Mouse (Mus musculus): Measurements from ENCODE around the gene Ppm1a. TPM values are rescaled to one million over a fixed set of nuclear protein-coding genes. Genes with fewer than 3 reads are reported as not detected.
"Not testable (repeated sequence)": the region's sequence is repeated elsewhere in the genome, so short reads cannot be mapped to it uniquely, and the experiment has no call there.

Ppm1a gene
- total RNA-seq, 2 experiments from 2014 or later: 234 to 247 TPM

- DNase-seq: no peak
- intact Hi-C loops (cut with DNase I): no loop called here
These were observed 4.0 kb downstream of the Ppm1a start for GRCm38 (mm10) chr12:72761230-72761648.

DNA sequence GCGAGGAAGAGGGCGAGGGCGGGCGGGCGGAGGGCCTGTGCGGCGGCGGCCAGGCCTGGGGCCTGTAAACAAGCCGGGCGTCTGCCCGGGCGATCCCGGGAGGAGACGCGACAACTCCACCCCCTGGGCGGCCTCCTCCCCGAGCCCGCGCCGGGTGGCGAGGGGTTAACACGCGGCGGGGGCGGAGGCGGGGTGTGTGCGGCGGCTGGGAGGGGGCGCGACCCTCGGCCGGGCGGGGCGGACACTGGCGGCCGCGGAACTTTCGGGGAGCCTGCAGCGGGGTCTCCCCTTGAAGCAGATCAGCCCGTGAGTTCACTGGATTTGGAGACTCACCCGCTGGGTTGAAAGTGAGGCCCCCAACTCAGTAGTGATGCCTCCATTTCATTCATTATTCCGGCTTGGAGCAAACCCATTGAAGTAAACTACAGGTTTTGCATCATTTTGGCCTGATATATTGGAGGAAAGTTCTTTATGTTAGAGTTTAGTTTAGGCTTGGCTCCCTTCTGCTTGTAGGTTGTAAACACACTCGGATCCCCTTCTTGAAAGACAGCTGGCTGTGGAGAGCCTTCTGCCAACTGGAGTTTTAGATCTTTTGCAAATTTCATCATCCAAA lies 4.5 kb downstream of the Ppm1a start:
- intact Hi-C loops (cut with DNase I): no loop called here
- DNase-seq: peak; percentile 65

DNA sequence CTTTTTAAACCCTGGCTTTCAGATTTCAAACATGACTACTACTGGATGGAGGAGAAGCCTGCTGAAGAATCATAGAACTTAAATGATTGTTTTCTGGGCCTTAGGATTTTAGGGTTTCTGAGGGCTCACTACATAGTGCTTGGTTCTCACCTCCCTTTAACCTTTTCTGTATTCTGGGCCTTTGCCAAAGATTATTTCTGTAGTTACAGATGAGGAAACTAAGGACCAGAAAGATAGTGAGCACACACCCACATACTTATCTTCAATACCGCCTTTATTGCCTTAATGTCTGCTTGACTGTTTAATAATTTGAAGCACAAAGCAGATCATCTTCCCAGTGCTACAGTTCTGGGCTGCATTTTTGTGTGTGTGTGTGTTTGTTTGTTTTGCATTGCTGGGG lies 5.2 kb downstream of the Ppm1a start:
- DNase-seq: no peak
- intact Hi-C loops (cut with DNase I): no loop called here

DNA sequence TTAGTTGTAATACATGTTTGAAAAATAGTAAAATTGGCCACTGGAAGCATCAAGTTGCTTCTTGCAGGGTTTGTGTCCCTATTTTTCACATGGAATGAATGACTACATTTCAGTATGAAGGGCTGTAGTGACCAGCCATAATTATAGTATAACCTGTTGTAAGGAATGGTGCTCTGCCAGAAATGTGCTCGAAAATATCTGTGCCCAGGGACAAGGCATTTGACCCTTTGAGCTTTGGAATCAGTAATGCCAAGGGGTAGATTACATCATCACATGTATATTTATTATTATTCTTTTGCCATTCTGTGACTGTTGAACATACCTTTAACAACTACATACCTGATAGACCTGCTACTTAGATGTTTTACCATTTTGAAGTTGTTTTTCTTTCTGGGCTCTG lies 5.9 kb downstream of the Ppm1a start:
- DNase-seq: no peak
- intact Hi-C loops (cut with DNase I): no loop called here

DNA sequence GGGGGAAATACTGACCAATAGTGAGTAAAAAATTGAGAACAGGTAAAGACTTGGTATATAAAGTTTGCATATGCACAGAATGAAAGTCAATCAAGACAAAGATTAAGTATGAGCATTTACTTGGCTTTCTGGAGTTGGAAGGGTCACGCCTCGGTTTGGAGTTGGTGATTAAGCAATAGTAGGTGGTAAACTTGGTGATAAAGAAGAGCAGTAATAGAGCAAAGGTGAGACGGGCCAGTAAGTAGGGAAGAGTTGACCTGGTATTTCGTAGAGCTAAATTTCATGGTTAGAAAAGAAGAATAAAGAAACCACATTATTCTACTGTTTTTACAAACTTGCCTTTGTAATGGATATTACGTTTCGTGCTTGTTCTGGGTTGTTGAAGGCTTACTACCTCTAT lies 10.6 kb downstream of the Ppm1a start:
- DNase-seq: no peak
- intact Hi-C loops (cut with DNase I): no loop called here

- DNase-seq: no peak
- intact Hi-C loops (cut with DNase I): no loop called here
These were observed 11.0 kb downstream of the Ppm1a start for GRCm38 (mm10) chr12:72768230-72768629.

DNA sequence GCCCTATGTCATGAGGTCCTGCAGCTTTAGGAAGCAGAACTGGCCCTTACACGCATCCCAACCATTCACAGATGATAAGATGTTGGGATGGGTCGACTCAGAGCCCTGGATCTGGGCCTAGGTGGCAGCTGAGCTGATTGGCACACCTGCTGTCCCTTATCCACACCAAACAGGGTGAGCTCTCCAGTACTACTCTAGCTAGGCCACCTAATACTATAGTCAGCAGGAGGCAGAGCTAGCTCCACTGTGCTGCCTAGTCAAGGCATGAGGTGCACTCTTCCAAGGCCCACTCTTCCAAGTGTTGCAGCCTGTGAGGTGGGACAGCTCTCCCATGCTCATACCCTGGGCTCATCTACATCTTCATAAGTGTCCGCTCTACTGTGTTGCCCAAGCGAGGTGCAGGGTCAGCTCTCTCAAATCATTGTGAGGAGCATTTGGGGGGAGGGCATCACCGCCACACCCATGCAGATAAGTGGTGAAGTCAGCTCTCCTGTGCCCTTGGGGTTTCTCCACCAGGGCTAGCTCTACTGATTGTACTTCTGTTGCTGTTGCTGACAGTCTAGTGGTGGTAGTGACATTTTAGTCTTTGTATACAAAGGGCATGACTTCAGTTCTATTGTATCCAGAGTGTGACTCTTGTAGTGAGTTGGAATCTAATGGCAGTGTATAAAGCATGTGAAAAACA lies 12.4 kb downstream of the Ppm1a start:
- DNase-seq: no peak
- intact Hi-C loops (cut with DNase I): no loop called here

DNA sequence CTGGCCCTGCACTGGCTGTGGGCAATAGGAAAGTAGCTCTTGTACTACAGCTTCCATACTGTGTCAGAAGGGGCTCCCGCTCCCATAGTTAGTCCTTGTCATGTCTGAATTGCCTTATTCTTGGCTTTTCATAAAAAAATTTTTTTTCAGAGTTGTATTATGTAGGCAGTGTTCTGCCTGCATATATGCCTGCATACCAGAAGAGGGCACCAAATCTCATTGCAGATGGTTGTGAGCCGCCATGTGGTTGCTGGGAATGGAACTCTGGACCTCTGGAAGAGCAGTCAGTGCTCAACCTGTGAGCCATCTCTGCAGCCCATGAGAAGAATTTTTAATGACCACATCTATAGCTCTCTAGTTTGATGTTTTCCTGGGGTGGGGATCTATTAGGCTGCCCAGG lies 13.9 kb downstream of the Ppm1a start:
- intact Hi-C loops (cut with DNase I): no loop called here
- DNase-seq: no peak

GRCm38 (mm10) chr12:72771711-72772110 lies 14.5 kb downstream of the Ppm1a start:
- DNase-seq: no peak
- intact Hi-C loops (cut with DNase I): no loop called here

GRCm38 (mm10) chr12:72773921-72774320 lies 16.7 kb downstream of the Ppm1a start:
- intact Hi-C loops (cut with DNase I): no loop called here
- no peak for DNase-seq

DNA sequence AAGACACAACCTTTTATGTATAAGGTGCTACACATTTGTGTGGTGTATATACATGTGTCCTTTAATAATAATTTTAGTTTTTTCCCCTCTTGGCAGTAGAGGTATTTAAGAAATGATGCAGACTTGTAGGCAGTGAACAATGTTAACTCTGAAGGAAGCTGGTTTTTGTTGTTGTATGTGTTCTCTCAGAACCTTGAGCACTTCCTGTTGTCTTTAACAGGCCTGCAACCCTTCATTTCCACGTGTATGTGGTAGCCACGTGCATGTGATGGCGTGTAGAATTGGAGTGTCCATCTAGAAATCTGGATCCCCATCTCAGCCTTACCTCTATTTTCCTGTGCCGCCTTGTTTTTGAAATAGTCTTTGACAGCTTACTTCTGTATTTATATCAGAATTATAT lies 20.0 kb downstream of the Ppm1a start:
- no peak for DNase-seq
- intact Hi-C loops (cut with DNase I): no loop called here

DNA sequence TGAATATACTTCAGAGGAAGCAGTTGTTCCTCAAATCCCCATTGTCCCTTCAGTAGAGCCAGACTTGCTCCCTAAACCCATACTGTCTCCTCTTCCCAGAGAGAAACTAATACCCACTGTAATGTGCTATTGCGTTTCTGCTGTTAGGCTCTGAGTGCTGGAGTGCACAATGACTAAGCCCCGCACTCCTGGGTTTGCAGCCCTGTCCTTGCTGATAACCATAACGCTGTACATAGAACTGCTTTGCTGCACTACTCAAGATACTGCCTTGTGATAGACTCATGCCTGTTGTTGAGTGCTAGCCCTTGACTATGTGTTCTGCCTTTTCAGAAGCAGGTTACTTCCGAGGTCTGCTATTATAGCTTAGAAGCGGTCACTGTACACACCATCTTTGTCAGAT lies 22.9 kb downstream of the Ppm1a start:
- intact Hi-C loops (cut with DNase I): no loop called here
- no peak for DNase-seq

GRCm38 (mm10) chr12:72782786-72783185 lies 25.5 kb downstream of the Ppm1a start:
- intact Hi-C loops (cut with DNase I); DNase-seq: not testable (repeated sequence)

DNA sequence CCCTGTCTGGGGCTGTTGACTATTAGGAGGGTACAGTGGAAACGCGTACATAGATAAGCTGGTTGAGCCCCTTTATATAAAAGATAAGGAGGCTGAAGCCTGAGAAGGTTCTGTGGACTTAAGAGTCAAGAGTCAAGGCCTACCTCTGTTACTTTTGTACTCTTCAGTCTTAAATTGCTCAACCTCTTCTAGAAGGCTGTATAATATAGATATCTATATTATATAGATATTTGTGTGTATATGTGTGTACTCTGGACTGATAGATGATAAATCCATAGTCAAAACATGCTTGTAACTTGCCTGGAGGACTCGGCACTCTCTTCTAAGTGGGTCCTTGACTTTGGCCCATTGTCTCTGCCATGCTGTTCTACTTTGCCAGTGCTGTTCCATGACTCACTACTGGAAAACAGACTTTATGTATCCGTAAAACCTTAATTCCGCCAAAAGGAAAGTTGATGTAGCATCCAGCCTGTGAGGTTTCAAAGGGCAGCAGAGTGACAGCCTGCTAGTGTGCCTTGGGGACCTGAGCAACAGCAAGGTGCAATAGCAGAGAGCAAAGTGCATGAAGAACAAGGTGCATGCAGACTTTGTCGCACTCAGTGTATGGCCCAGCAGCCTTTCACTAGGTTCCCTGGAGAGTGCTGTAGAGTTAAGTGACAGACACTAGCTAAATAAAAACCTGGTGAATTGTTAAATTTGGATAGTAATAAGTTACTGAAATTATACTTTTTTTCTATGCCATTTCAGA lies 28.1 kb downstream of the Ppm1a start:
- intact Hi-C loops (cut with DNase I): no loop called here
- DNase-seq: no peak

- DNase-seq: no peak
- intact Hi-C loops (cut with DNase I): no loop called here
These were observed 29.3 kb downstream of the Ppm1a start for GRCm38 (mm10) chr12:72786551-72786950.

GRCm38 (mm10) chr12:72786986-72787385 lies 29.7 kb downstream of the Ppm1a start:
- intact Hi-C loops (cut with DNase I): no loop called here
- DNase-seq: no peak

- intact Hi-C loops (cut with DNase I): no loop called here
- peak; percentile 75 for DNase-seq
These were observed 33.3 kb downstream of the Ppm1a start for GRCm38 (mm10) chr12:72790538-72790937.

DNA sequence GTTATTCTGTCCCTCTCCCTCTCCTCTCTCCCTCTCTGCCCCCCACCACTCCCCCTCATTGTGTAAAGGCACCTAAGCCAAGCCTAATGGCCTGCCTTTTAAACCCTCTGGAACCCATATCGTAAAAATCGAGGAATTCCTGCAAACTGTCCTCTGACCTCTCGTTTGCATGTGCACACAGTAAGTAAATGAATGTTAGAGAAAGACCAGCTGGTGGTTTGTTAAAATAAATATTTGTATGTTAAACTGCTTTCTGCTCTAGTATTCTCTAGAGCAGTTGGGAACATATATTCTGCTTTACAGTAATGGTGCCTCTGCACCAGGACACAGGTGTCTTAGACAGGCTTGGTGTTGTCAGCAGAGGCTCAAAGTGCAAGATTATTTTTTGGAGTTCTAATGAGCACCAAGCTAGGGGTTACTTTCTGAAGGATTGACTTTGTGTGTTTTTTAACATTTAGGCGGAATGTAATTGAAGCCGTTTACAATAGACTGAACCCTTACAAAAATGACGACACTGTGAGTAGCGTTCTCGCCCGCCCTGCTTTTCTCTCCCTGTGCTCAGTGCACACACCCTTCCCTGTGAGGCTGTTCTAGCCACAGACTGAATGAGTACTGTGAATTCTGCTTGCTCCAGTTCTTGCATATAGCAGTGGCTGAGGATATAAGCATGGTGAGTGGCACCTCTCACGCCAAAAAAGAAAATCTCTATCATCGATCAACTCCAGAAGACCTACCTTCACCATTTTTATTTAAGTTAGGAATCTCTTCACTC lies 35.3 kb downstream of the Ppm1a start:
- no peak for DNase-seq
- intact Hi-C loops (cut with DNase I): no loop called here

DNA sequence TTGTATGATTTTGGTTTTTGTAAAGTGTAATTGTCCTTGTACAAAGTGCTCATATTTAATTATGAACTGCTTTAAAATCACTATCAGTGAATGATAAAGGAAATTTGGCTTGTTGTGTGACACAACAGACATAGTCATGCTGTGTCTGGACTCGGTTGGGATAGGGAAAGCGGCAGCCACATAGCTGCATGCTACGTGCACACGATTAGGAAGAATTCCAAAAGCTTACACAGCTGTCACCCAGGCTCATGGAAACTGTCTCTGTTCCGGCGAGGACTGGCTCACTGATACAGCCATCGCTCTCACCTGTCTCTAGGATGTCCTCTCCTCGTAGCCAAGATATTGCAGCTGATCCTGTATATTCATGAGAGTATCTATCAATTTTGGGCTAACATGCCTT lies 36.7 kb downstream of the Ppm1a start:
- no peak for DNase-seq
- intact Hi-C loops (cut with DNase I): no loop called here

- no peak for DNase-seq
- intact Hi-C loops (cut with DNase I): no loop called here
These were observed 52.5 kb downstream of the Ppm1a start for GRCm38 (mm10) chr12:72809798-72810197.

DNA sequence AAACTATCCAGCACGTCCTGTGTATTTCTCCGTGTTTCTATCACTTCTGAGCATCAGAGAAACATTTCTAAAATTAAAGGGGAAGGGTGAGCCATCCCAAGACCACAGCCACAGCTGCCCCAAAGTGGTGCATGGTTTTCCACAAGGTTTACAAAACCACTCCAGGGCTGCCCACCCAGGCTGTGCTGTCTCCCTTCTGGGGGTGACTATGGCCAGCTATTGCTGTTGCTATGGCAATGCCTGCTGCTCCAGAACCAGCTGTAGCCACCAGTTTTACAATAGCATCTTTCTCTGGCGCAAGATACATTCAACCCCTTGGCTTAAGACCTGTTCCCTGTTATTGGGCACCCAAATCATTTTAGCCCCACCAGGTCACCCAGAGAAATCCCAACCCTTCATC lies 54.3 kb downstream of the Ppm1a start:
- intact Hi-C loops (cut with DNase I): no loop called here
- DNase-seq: no peak

Measured in left cerebral cortex, postnatal 4 days (tissue).